Mouse (Mus musculus): ENCODE results near the gene Oscp1. TPM values are rescaled to one million over a fixed set of nuclear protein-coding genes. Genes with fewer than 3 reads are reported as not detected.
A peak's percentile ranks its signal among the peaks of the same experiment; 100 is the strongest.

Oscp1 gene
- polyA plus RNA-seq, 1 experiment from 2014 or later = 23.7 TPM

DNA sequence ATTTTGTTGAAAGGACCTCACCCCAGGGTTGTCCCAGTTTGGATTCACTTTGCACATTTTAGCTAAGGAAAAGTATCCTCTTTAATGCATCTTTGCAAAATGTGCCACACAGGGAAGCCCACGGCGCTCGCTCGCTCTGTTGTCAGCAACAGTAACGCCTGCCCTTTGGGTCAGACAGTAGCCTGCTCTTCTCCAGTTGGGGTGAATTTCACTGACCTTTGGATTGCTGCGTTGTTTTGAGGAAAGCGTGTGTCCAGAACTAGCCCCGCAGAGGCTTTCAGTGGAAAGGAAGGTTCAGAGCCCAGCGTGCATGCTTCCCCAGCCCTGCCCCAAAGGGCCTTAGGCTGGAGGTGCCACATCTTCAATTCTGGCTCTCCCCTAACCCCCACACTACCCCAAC, 57.0 kb downstream of the Oscp1 start:
- Histone ChIP-seq H3K4me2 (ENCODE audit: low read depth, low read length) (no peak overlapping the region), H3K9me3 (ENCODE audit: control insufficient read depth, low read length) (no peaks in the 10 kb centered on the region), H3K4me1 (replicated peaks; ENCODE audit: control insufficient read depth, insufficient read depth, low read length) (peaks cover 44% of the 10 kb centered on the region), H3K27ac (ENCODE audit: low read length) (no peak overlapping the region; the same call in 1 of the 2 replicates), H3K9ac (ENCODE audit: low read length) (no peak overlapping the region), H3K27me3 (ENCODE audit: control insufficient read depth, insufficient read depth, low read depth, low read length) (no peaks in the 10 kb centered on the region), H3K4me3 (ENCODE audit: low read length) (no peak overlapping the region), H3K36me3 (ENCODE audit: control insufficient read depth, insufficient read depth, low read length) (no peaks in the 10 kb centered on the region)
- 76% methylated on average over 9 of the region's 9 CpGs for WGBS
- ATAC-seq (ENCODE audit: low read depth) = no peak

DNA sequence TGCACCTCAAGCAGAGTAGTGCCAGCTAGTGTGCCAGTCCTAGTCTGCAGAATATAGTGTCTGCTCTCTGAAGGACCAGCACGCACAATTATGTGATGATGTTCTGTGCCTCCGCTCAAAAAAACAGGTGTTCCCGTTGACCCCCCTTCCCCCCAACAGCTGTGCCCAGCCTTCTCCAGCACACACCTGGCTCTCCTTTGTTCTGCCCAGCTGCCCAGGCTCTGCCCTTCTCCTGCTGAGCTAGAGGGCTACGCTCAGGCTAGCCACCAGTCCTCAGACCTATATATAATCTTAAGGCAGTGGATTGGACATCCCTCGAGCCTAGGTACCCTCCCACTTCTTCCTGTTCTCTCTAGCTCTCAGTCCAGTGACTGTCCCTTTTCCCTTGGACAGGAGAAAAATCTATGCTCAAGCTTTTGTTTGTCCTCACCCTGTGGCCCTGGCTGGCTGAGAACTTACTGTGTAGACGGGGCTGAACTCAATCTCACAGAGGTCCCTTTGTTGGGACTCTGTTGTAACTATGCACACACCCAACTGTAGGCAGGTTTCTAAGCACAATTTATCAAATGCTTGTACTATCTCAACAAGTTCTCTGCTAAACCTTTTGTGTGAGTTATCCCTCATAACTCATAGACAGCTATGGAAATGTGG, 57.6 kb downstream of the Oscp1 start:
- no peak; the same call in 1 of the 2 replicates for ATAC-seq (ENCODE audit: low read depth)
- Histone ChIP-seq H3K27ac (ENCODE audit: low read length) (peak overlapping the region; percentile 3; the same call in 1 of the 2 replicates), H3K9me3 (ENCODE audit: control insufficient read depth, low read length) (no peaks in the 10 kb centered on the region), H3K36me3 (ENCODE audit: control insufficient read depth, insufficient read depth, low read length) (peaks cover 5% of the 10 kb centered on the region), H3K9ac (ENCODE audit: low read length) (no peak overlapping the region), H3K27me3 (ENCODE audit: control insufficient read depth, insufficient read depth, low read depth, low read length) (no peaks in the 10 kb centered on the region), H3K4me3 (ENCODE audit: low read length) (no peak overlapping the region), H3K4me2 (ENCODE audit: low read depth, low read length) (no peak overlapping the region), H3K4me1 (replicated peaks; ENCODE audit: control insufficient read depth, insufficient read depth, low read length) (peaks cover 38% of the 10 kb centered on the region)
- 52% methylated on average over 6 of the region's 6 CpGs for WGBS

DNA sequence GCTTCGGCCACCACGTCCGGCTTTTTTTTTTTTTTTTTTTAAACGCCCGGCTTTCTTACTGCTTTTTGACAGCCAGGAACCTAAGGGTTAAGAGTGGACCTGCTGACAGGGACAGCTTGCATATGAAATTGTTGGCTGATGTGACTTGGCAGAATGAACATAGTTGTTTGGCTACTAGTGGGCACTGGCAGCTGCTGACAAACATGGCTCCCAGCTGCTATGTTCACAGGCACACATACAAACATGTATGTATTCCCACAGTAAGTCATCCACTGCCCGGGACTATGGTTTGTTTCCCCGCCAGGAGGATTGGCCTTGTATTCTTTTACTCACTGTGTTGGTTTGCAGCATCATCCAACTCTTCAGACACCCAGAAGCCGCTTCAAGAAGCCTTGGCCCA, 58.8 kb downstream of the Oscp1 start:
- Histone ChIP-seq H3K4me3 (ENCODE audit: low read length) (no peak overlapping the region), H3K27me3 (ENCODE audit: control insufficient read depth, insufficient read depth, low read depth, low read length) (no peaks in the 10 kb centered on the region), H3K9me3 (ENCODE audit: control insufficient read depth, low read length) (peaks cover 2% of the 10 kb centered on the region; the same call in 1 of the 2 replicates), H3K27ac (ENCODE audit: low read length) (peak overlapping the region; percentile 28), H3K4me2 (ENCODE audit: low read depth, low read length) (no peak overlapping the region), H3K36me3 (ENCODE audit: control insufficient read depth, insufficient read depth, low read length) (peaks cover 13% of the 10 kb centered on the region), H3K4me1 (replicated peaks; ENCODE audit: control insufficient read depth, insufficient read depth, low read length) (peaks cover 29% of the 10 kb centered on the region), H3K9ac (ENCODE audit: low read length) (no peak overlapping the region)
- WGBS = 60% methylated on average over 8 of the region's 8 CpGs
- no peak; the same call in 1 of the 2 replicates for ATAC-seq (ENCODE audit: low read depth)

DNA sequence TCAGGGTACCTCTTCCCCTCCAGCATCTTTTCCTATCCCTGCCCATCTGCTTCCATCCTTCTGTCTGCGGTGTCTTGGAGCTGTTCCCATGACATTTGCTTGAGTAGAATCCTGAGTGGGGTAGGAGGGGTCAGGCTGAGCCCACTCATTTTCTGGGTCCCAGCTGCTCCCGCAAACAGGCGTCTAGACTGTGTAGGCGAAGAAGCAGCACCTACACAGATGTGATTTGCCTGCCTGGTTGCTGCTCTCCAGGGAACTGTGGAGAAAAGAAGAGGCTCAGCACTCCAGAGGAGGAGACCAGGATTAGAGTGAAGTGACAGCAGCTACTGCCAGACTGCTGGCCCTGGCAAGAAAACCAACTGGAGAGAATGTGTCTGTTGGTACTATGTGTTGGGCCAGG, 60.3 kb downstream of the Oscp1 start:
- Histone ChIP-seq H3K4me2 (ENCODE audit: low read depth, low read length) (no peak overlapping the region), H3K9ac (ENCODE audit: low read length) (0 out of 2 replicates have a peak overlapping the region, but pooled peaks have one; percentile 6), H3K4me1 (replicated peaks; ENCODE audit: control insufficient read depth, insufficient read depth, low read length) (peaks cover 29% of the 10 kb centered on the region), H3K27me3 (ENCODE audit: control insufficient read depth, insufficient read depth, low read depth, low read length) (no peaks in the 10 kb centered on the region), H3K36me3 (ENCODE audit: control insufficient read depth, insufficient read depth, low read length) (peaks cover 13% of the 10 kb centered on the region), H3K9me3 (ENCODE audit: control insufficient read depth, low read length) (peaks cover 2% of the 10 kb centered on the region; the same call in 1 of the 2 replicates), H3K4me3 (ENCODE audit: low read length) (no peak overlapping the region), H3K27ac (ENCODE audit: low read length) (no peak overlapping the region)
- whole genome bisulfite sequencing = 74% methylated on average over 4 of the region's 4 CpGs
- ATAC-seq (ENCODE audit: low read depth) = no peak

DNA sequence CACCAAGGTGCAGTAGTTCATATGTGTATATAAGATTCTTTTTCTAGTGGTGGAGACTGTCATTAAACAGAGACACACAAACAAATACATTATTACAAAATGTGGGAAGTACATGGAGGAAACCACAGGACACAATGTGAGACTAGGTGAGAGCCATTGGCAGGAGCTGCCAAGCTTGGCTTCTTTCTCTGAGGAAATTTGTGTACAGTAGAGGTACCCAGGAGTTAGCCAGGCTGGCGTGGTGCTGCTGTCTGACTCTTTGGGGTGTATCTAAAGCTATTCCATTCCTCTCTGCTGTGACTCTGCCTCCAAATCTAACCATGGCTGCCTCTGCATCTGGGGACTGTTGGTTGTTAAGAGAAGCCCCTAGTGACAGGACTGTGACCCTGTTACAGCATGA, 60.7 kb downstream of the Oscp1 start:
- H3K27ac ChIP-seq (ENCODE audit: low read length) = no peak overlapping the region
- H3K4me2 ChIP-seq (ENCODE audit: low read depth, low read length) = no peak overlapping the region
- no peak for ATAC-seq (ENCODE audit: low read depth)
- H3K9ac ChIP-seq (ENCODE audit: low read length) = no peak overlapping the region
- H3K4me3 ChIP-seq (ENCODE audit: low read length) = no peak overlapping the region
- H3K27me3 ChIP-seq (ENCODE audit: control insufficient read depth, insufficient read depth, low read depth, low read length) = no peaks in the 10 kb centered on the region
- WGBS = 65% methylated on average over 1 of the region's 1 CpGs
- H3K4me1 ChIP-seq (replicated peaks; ENCODE audit: control insufficient read depth, insufficient read depth, low read length) = peaks cover 26% of the 10 kb centered on the region
- peaks cover 2% of the 10 kb centered on the region; the same call in 1 of the 2 replicates for H3K9me3 ChIP-seq (ENCODE audit: control insufficient read depth, low read length)
- peaks cover 13% of the 10 kb centered on the region for H3K36me3 ChIP-seq (ENCODE audit: control insufficient read depth, insufficient read depth, low read length)

DNA sequence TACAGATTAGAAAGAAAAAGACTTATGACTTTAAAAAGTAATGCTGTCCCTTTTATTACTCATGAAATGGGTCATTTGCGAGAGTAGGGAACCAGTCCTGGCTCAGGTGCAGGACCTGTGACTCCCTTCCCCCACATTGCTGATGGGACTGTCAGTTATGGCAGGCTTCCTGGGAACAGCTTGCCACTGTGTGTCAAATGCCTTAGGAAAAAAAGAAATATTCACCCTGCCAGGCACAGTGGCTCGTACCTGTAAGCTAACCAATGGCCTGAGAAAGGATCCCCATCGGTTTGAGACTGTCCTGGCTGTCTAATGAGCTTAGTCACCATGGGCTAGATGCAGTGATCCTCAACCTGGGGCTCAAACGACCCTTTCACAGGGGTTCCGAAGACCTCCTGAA, 61.7 kb downstream of the Oscp1 start:
- 88% methylated on average over 5 of the region's 5 CpGs for WGBS
- H3K27me3 ChIP-seq (ENCODE audit: control insufficient read depth, insufficient read depth, low read depth, low read length) = no peaks in the 10 kb centered on the region
- peaks cover 2% of the 10 kb centered on the region; the same call in 1 of the 2 replicates for H3K9me3 ChIP-seq (ENCODE audit: control insufficient read depth, low read length)
- no peak overlapping the region for H3K4me3 ChIP-seq (ENCODE audit: low read length)
- peaks cover 21% of the 10 kb centered on the region for H3K36me3 ChIP-seq (ENCODE audit: control insufficient read depth, insufficient read depth, low read length)
- H3K27ac ChIP-seq (ENCODE audit: low read length) = no peak overlapping the region
- H3K4me1 ChIP-seq (replicated peaks; ENCODE audit: control insufficient read depth, insufficient read depth, low read length) = peaks cover 26% of the 10 kb centered on the region
- H3K9ac ChIP-seq (ENCODE audit: low read length) = no peak overlapping the region
- no peak for ATAC-seq (ENCODE audit: low read depth)
- H3K4me2 ChIP-seq (ENCODE audit: low read depth, low read length) = no peak overlapping the region

DNA sequence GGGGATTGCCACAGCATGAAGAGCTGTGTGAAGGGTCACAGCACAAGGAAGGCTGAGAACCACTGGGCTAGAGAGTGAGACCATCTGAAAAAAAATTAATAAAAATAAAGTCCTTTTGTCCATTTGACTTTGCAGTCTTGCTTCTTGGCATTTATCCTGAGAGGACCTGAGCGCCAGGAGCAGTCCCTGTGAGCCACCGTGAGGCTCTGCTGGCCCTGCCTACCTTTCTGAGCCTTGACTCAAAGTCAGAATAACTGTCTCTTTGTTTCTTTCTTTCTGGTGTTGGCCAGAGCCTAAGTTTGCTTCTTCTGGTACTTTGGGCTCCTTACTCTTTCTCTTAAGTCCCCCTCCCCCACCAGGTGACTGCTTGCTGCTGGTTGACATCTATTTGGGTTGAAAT, 62.1 kb downstream of the Oscp1 start:
- no peak overlapping the region for H3K27ac ChIP-seq (ENCODE audit: low read length)
- WGBS = 81% methylated on average over 2 of the region's 2 CpGs
- H3K9me3 ChIP-seq (ENCODE audit: control insufficient read depth, low read length) = peaks cover 2% of the 10 kb centered on the region; the same call in 1 of the 2 replicates
- no peak overlapping the region for H3K4me2 ChIP-seq (ENCODE audit: low read depth, low read length)
- H3K36me3 ChIP-seq (ENCODE audit: control insufficient read depth, insufficient read depth, low read length) = peaks cover 23% of the 10 kb centered on the region
- no peak overlapping the region for H3K9ac ChIP-seq (ENCODE audit: low read length)
- no peaks in the 10 kb centered on the region for H3K27me3 ChIP-seq (ENCODE audit: control insufficient read depth, insufficient read depth, low read depth, low read length)
- H3K4me1 ChIP-seq (replicated peaks; ENCODE audit: control insufficient read depth, insufficient read depth, low read length) = peaks cover 24% of the 10 kb centered on the region
- H3K4me3 ChIP-seq (ENCODE audit: low read length) = no peak overlapping the region
- no peak for ATAC-seq (ENCODE audit: low read depth)

DNA sequence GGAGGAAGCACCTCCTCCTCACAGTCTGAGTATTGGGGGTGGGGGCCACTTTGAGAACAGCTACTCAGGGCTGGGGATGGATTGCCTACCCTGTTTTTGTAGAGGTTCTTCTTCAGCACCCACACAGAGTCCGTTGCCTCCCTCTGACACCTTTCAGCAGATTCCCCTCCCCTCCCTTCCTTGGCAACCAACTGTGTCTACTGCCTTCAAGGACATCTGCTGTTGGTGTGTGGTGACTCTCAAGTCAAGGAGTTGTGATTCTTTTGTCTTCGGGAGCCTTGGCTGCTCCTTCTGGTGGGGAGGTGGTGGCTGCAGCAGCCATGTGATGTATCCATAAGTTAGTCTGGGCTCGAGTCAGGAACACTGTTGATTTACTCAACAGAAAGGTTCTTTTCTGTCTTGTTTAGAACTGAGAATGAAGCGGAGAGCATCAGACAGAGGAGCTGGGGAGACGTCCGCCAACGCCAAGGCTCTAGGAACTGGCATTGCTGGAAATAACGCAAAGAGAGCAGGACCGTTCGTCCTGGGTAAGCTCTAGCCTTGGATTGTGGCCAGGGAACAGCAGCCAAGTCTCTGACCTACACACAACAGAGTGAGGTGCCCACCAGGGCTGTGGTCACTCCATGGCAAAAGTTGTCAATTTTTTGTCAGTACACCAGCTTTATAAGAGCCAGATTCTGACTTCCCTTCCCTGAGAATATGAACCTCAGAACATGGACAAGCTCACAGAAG, 65.1 kb downstream of the Oscp1 start:
- H3K27me3 ChIP-seq (ENCODE audit: control insufficient read depth, insufficient read depth, low read depth, low read length) = no peaks in the 10 kb centered on the region
- ATAC-seq (ENCODE audit: low read depth) = no peak
- H3K27ac ChIP-seq (ENCODE audit: low read length) = 0 out of 2 replicates have a peak overlapping the region, but pooled peaks have one; percentile 3

DNA sequence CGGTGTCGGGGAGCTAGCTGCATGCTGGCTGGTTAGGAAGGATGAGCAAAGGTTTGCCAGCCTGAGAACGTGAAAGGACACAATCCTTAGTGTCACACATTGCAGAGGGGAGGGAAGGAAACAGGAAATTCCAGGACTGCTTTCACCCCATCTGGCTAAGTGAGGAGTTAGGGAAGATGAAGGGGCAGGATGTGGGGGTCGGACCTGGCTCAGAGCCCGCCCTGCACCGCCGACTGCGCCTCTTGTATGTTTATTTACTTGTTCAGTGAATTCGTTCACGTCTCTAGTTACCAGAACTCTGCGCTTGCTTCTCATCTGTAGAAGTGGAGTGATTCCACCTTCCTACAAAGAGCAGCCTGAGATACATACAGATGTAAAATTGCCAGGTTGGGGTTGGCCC, 72.1 kb downstream of the Oscp1 start:
- Histone ChIP-seq H3K36me3 (ENCODE audit: control insufficient read depth, insufficient read depth, low read length) (peaks cover 25% of the 10 kb centered on the region), H3K4me3 (ENCODE audit: low read length) (no peak overlapping the region), H3K9ac (ENCODE audit: low read length) (0 out of 2 replicates have a peak overlapping the region, but pooled peaks have one; percentile 43), H3K4me1 (replicated peaks; ENCODE audit: control insufficient read depth, insufficient read depth, low read length) (peaks cover 43% of the 10 kb centered on the region), H3K4me2 (ENCODE audit: low read depth, low read length) (peak overlapping the region; percentile 25), H3K27me3 (ENCODE audit: control insufficient read depth, insufficient read depth, low read depth, low read length) (no peaks in the 10 kb centered on the region), H3K27ac (ENCODE audit: low read length) (peak overlapping the region; percentile 98), H3K9me3 (ENCODE audit: control insufficient read depth, low read length) (no peaks in the 10 kb centered on the region)
- WGBS = 12% methylated on average over 11 of the region's 11 CpGs
- peak; percentile 71 for ATAC-seq (ENCODE audit: low read depth)

More for the DNA sequence above, 65.1 kb downstream of the Oscp1 start:
- Histone ChIP-seq H3K9me3 (ENCODE audit: control insufficient read depth, low read length) (peaks cover 2% of the 10 kb centered on the region; the same call in 1 of the 2 replicates), H3K4me3 (ENCODE audit: low read length) (no peak overlapping the region), H3K4me2 (ENCODE audit: low read depth, low read length) (no peak overlapping the region), H3K4me1 (replicated peaks; ENCODE audit: control insufficient read depth, insufficient read depth, low read length) (peaks cover 7% of the 10 kb centered on the region; the same call in 1 of the 2 replicates), H3K36me3 (ENCODE audit: control insufficient read depth, insufficient read depth, low read length) (peaks cover 36% of the 10 kb centered on the region), H3K9ac (ENCODE audit: low read length) (no peak overlapping the region)
- 56% methylated on average over 10 of the region's 10 CpGs for WGBS
